Mouse (Mus musculus): ENCODE data around the gene Cbl. TPM values are rescaled to one million over a fixed set of nuclear protein-coding genes. Genes with fewer than 3 reads are reported as not detected.

Cbl gene
- polyA plus RNA-seq, 1 experiment from 2014 or later: 5.8 TPM

GRCm38 (mm10) chr9:44254508-44255135 is 20.8 kb upstream of the Cbl start:
- 18% methylated on average over 5 of the region's 5 CpGs for WGBS
- no peak overlapping the region for H3K4me3 ChIP-seq (ENCODE audit: low read depth, low read length)
- no peak overlapping the region for H3K9ac ChIP-seq (ENCODE audit: low read depth, low read length)
- H3K4me1 ChIP-seq (replicated peaks; ENCODE audit: control insufficient read depth, insufficient read depth, low read length): no peaks in the 10 kb centered on the region
- H3K36me3 ChIP-seq (ENCODE audit: control insufficient read depth, insufficient read depth): no peaks in the 10 kb centered on the region
- no peak overlapping the region for H3K27ac ChIP-seq (ENCODE audit: low read depth, low read length)
- H3K9me3 ChIP-seq (ENCODE audit: control insufficient read depth): no peaks in the 10 kb centered on the region
- TF ChIP-seq CTCF (IDR thresholded peaks at IDR 0.05; ENCODE audit: low read depth): no peak
- ATAC-seq: no peak
- no peaks in the 10 kb centered on the region for H3K27me3 ChIP-seq (replicated peaks; ENCODE audit: control insufficient read depth, insufficient read depth, low read length)
- no peak overlapping the region for H3K4me2 ChIP-seq (replicated peaks; ENCODE audit: low read depth)

- WGBS: 89% methylated on average over 6 of the region's 6 CpGs
- Histone ChIP-seq H3K4me1 (replicated peaks; ENCODE audit: control insufficient read depth, insufficient read depth, low read length) (no peaks in the 10 kb centered on the region), H3K27ac (ENCODE audit: low read depth, low read length) (no peak overlapping the region), H3K36me3 (ENCODE audit: control insufficient read depth, insufficient read depth) (no peaks in the 10 kb centered on the region), H3K9me3 (ENCODE audit: control insufficient read depth) (no peaks in the 10 kb centered on the region), H3K4me2 (replicated peaks; ENCODE audit: low read depth) (no peak overlapping the region), H3K9ac (ENCODE audit: low read depth, low read length) (no peak overlapping the region), H3K4me3 (ENCODE audit: low read depth, low read length) (no peak overlapping the region), H3K27me3 (replicated peaks; ENCODE audit: control insufficient read depth, insufficient read depth, low read length) (no peaks in the 10 kb centered on the region)
- ATAC-seq: no peak
- TF ChIP-seq CTCF (IDR thresholded peaks at IDR 0.05; ENCODE audit: low read depth): no peak
Observed at GRCm38 (mm10) chr9:44253441-44253840, 19.6 kb upstream of the Cbl start.

DNA sequence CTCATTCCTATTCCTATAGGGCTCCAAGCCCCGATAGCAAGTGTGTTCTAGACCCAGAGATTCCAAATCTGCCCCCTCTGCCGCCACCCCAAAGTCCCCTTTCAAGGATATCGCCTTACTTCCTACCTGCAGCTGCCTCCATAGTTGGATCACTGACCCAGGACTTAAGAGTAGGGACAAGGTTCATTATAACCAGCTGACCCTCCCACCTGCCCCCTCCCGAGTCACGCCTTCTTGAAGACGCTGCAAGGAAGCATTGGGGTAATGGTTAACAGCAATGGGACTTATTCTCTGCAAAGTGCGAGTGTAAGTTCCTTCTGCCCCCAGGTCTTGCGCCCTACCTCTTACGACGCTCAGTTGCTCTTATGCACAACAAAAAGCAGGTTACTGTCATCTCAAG is 17.5 kb upstream of the Cbl start, which contains the start of gene Pdzd3:
TSS of gene Pdzd3 (minus strand) at position 158 of the 400 bp plus-strand sequence.
- Histone ChIP-seq H3K27ac (ENCODE audit: low read depth, low read length) (peak within 1 kb of the TSS; percentile 78), H3K36me3 (ENCODE audit: control insufficient read depth, insufficient read depth) (no peaks in the 10 kb centered on the region), H3K9me3 (ENCODE audit: control insufficient read depth) (no peaks in the 10 kb centered on the region), H3K4me3 (ENCODE audit: low read depth, low read length) (peak within 1 kb of the TSS; percentile 38), H3K4me1 (replicated peaks; ENCODE audit: control insufficient read depth, insufficient read depth, low read length) (no peaks in the 10 kb centered on the region), H3K9ac (ENCODE audit: low read depth, low read length) (peak within 1 kb of the TSS; percentile 37), H3K27me3 (replicated peaks; ENCODE audit: control insufficient read depth, insufficient read depth, low read length) (no peaks in the 10 kb centered on the region), H3K4me2 (replicated peaks; ENCODE audit: low read depth) (peak within 1 kb of the TSS; percentile 60)
- WGBS: 34% methylated on average over 10 of the region's 10 CpGs
- ATAC-seq: peak; percentile 86
- no peak for TF ChIP-seq CTCF (IDR thresholded peaks at IDR 0.05; ENCODE audit: low read depth)

DNA sequence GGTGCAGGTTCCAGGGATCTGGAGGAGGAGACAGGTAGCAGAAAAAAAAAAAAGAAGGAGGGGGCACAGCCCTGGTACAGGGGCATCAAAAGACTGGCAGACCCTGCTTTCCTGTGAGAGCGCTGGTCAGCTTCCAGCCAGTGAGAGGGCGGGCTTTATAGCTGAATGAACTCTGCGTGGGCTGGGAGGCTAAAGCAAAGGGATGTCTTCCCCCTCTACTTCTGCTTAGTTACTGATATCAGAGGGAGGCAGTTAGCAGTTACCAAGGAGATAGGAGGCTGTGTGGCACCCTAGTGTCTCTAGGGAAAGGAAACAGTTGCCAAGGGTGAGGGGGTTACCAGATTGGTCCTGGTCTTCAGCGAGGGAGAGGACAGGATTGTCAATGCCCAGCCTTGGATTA is 16.6 kb upstream of the Cbl start:
- H3K9me3 ChIP-seq (ENCODE audit: control insufficient read depth): no peaks in the 10 kb centered on the region
- H3K36me3 ChIP-seq (ENCODE audit: control insufficient read depth, insufficient read depth): no peaks in the 10 kb centered on the region
- H3K4me3 ChIP-seq (ENCODE audit: low read depth, low read length): peak overlapping the region; percentile 38
- peak overlapping the region; percentile 37; the same call in 1 of the 2 replicates for H3K9ac ChIP-seq (ENCODE audit: low read depth, low read length)
- peak overlapping the region; percentile 60 for H3K4me2 ChIP-seq (replicated peaks; ENCODE audit: low read depth)
- H3K27me3 ChIP-seq (replicated peaks; ENCODE audit: control insufficient read depth, insufficient read depth, low read length): no peaks in the 10 kb centered on the region
- no peak for TF ChIP-seq CTCF (IDR thresholded peaks at IDR 0.05; ENCODE audit: low read depth)
- no peak for ATAC-seq
- H3K27ac ChIP-seq (ENCODE audit: low read depth, low read length): peak overlapping the region; percentile 78; the same call in 1 of the 2 replicates
- no peaks in the 10 kb centered on the region for H3K4me1 ChIP-seq (replicated peaks; ENCODE audit: control insufficient read depth, insufficient read depth, low read length)
- 54% methylated on average over 4 of the region's 4 CpGs for WGBS

DNA sequence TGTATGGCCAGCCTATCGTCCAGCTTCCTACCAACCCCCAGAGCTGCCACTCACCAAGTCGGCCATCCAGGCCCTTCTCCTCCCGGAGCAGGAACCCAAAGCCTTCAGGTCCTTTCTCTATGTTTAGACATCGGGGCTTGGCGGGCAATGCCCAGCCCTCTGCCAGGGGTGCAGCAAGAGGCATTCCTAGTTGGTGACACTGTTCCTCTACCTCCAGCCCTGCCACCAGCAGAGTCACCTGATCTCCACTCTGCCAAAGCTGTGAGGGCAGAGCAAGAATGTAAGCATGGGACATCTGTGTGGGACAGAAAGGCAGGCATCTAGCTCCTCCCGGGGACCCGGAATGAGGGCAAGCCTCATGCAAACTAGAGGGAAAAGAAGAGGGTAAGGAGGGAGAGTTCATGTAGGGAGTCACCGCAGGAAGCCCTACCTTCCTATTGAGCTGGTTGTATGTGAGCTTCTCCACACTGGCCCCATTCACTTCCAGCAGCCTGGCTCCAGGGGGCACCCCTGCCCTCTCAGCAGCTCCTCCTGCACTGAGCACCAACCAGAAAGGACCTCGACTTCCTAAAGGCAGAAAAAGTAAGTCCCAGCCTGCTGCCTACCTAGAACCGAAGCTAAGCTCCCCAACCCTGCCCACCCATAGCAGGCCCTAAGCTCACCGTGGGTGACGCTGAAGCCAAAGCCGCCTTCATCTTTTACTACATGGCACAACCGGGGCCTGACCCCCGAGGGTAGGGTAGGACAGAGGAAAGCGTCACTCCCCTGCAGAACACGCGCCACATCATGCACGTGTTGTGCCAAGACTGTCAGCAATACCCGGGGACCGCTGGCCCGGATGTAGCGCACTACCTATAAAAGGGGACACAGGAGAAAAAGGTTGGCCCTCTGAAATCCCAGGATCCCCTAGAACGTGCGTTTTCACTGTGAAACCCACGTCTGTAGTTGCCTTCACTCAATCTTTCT is 15.6 kb upstream of the Cbl start:
- H3K4me1 ChIP-seq (replicated peaks; ENCODE audit: control insufficient read depth, insufficient read depth, low read length): no peaks in the 10 kb centered on the region
- peak; percentile 58 for ATAC-seq
- no peak overlapping the region for H3K9ac ChIP-seq (ENCODE audit: low read depth, low read length)
- H3K36me3 ChIP-seq (ENCODE audit: control insufficient read depth, insufficient read depth): no peaks in the 10 kb centered on the region
- no peak overlapping the region for H3K27ac ChIP-seq (ENCODE audit: low read depth, low read length)
- no peaks in the 10 kb centered on the region for H3K9me3 ChIP-seq (ENCODE audit: control insufficient read depth)
- peak overlapping the region; percentile 60 for H3K4me2 ChIP-seq (replicated peaks; ENCODE audit: low read depth)
- no peaks in the 10 kb centered on the region for H3K27me3 ChIP-seq (replicated peaks; ENCODE audit: control insufficient read depth, insufficient read depth, low read length)
- WGBS: 48% methylated on average over 26 of the region's 26 CpGs
- TF ChIP-seq CTCF (IDR thresholded peaks at IDR 0.05; ENCODE audit: low read depth): peak; percentile 81
- no peak overlapping the region; the same call in 1 of the 2 replicates for H3K4me3 ChIP-seq (ENCODE audit: low read depth, low read length)

DNA sequence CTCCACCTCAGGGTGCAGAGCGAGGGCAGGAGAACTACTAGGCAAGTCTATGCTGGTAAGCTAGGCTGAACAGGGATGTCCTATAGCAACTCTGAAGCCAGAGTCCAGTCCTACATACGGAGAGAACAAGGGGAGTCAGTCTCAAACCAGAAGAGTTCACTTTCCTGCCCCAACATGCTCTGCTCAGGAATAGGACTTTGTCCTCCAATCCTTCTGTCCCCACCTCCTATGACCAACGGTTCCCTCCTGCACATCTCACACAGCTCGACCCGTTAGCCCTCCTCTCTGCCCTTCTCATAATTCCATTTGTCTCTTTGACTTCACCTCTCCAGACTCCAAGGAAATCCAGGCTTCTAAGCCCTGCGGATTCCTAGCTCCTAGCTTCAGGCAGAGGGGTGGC is 14.1 kb upstream of the Cbl start:
- Histone ChIP-seq H3K27ac (ENCODE audit: low read depth, low read length) (no peak overlapping the region), H3K4me2 (replicated peaks; ENCODE audit: low read depth) (no peak overlapping the region), H3K4me1 (replicated peaks; ENCODE audit: control insufficient read depth, insufficient read depth, low read length) (no peaks in the 10 kb centered on the region), H3K4me3 (ENCODE audit: low read depth, low read length) (no peak overlapping the region), H3K27me3 (replicated peaks; ENCODE audit: control insufficient read depth, insufficient read depth, low read length) (no peaks in the 10 kb centered on the region), H3K9ac (ENCODE audit: low read depth, low read length) (no peak overlapping the region), H3K9me3 (ENCODE audit: control insufficient read depth) (no peaks in the 10 kb centered on the region), H3K36me3 (ENCODE audit: control insufficient read depth, insufficient read depth) (no peaks in the 10 kb centered on the region)
- TF ChIP-seq CTCF (IDR thresholded peaks at IDR 0.05; ENCODE audit: low read depth): no peak
- 47% methylated on average over 6 of the region's 6 CpGs for WGBS
- ATAC-seq: no peak

Data from intestine, postnatal 0 days (tissue).